25 mouse cellular contexts compared by ENCODE assay signal in the genomic region with DNA sequence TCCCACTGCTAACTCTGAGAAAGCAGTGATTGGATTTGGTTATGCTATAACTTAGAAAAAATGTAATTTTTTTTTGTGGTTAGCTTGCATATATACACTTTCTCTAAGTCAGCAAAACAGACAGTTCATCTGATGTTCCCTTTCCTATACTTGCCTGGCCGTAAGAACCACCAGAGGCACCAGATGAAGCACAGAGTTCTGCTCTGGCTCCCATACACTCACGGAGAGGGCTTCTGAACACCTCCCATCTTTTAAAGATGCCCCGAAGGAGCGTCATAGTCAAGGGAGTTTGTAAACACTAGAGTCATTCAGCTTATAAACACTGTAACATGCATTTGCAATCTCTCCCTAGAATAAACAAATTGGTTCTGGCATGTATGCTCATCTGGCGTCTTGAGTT. TPM values are rescaled to one million over a fixed set of nuclear protein-coding genes. Genes with fewer than 3 reads are reported as not detected.
A peak's percentile ranks its signal among the peaks of the same experiment; 100 is the strongest.
DNase-seq lines count a peak whose midpoint lies in the region; ATAC-seq and TF ChIP-seq lines count a peak whose summit lies in the region.
"Had no signal": no experiment of that assay in that cellular context is flagged by ENCODE, and none has a peak within 500 bp of the region (broad histone marks: within the 10 kb centered on the region; RNA-seq: fewer than 3 reads in every experiment).

No protein-coding gene starts in this region.

- no peak overlapping the region for H3K4me2 ChIP-seq in embryonic facial prominence, embryonic 12.5 days (replicated peaks)
- H3K4me2 ChIP-seq in lung, embryonic 14.5 days: no peak overlapping the region
- H3K4me2 ChIP-seq in lung, postnatal 0 days (replicated peaks; ENCODE audit: low read depth, low read length): no peak overlapping the region
- no peak overlapping the region for H3K4me2 ChIP-seq in embryonic facial prominence, embryonic 15.5 days (replicated peaks)
- H3K4me2 ChIP-seq: forebrain, embryonic 13.5 days; forebrain, embryonic 15.5 days had no signal

- H3K9ac ChIP-seq in embryonic facial prominence, embryonic 12.5 days: no peak overlapping the region
- no peak overlapping the region for H3K9ac ChIP-seq in lung, embryonic 14.5 days
- no peak overlapping the region for H3K9ac ChIP-seq in lung, postnatal 0 days (replicated peaks; ENCODE audit: low read depth)
- H3K9ac ChIP-seq in embryonic facial prominence, embryonic 15.5 days: no peak overlapping the region
- H3K9ac ChIP-seq: forebrain, embryonic 13.5 days; forebrain, embryonic 15.5 days had no signal

- DNase-seq in embryonic facial prominence, embryonic 10.5 days (ENCODE audit: low spot score): no peak
- peak; percentile 44 for DNase-seq in lung, embryonic 14.5 days
- DNase-seq in lung, postnatal 4 days: no peak
- DNase-seq in lung, postnatal 0 days (ENCODE audit: low spot score): peak; percentile 8
- DNase-seq in lung, postnatal 25 days (ENCODE audit: low spot score): no peak
- DNase-seq in urinary bladder, postnatal 14 days (ENCODE audit: low spot score): no peak
- DNase-seq: adrenal gland, adult 8-10 months; adrenal gland, postnatal 14 days; adrenal gland, postnatal 36 days; B cell, adult 2 months; cerebellum, adult 11-12 months; cerebellum, adult 2 months; cerebellum, adult 9-10 months; cerebellum, postnatal 14 days; cerebellum, postnatal 36 days; embryo, embryonic 11 days had no signal

- ATAC-seq in embryonic facial prominence, embryonic 12.5 days (ENCODE audit: insufficient number of reproducible peaks, insufficient read depth, low FRiP score, low TSS enrichment): 0 out of 2 replicates have a peak, but pooled peaks have one; percentile 52
- no peak for ATAC-seq in lung, embryonic 14.5 days (ENCODE audit: insufficient read depth)
- ATAC-seq in lung, postnatal 0 days: no peak
- ATAC-seq in embryonic facial prominence, embryonic 15.5 days (ENCODE audit: insufficient number of reproducible peaks, low FRiP score, low TSS enrichment, low read depth): 0 out of 2 replicates have a peak, but pooled peaks have one; percentile 78
- ATAC-seq: activated CD4-positive, CD25-positive, alpha-beta regulatory T cell, adult 4 months; CD4-positive, CD25-positive, alpha-beta regulatory T cell, adult 4 months; forebrain, embryonic 13.5 days; forebrain, embryonic 15.5 days; Patski had no signal

- no peaks in the 10 kb centered on the region for H3K9me3 ChIP-seq in embryonic facial prominence, embryonic 12.5 days
- H3K9me3 ChIP-seq in embryonic facial prominence, embryonic 10.5 days: no peaks in the 10 kb centered on the region
- no peaks in the 10 kb centered on the region for H3K9me3 ChIP-seq in lung, embryonic 14.5 days (ENCODE audit: low read depth, low read length)
- H3K9me3 ChIP-seq in lung, postnatal 0 days (ENCODE audit: low read length): no peaks in the 10 kb centered on the region
- H3K9me3 ChIP-seq in embryonic facial prominence, embryonic 15.5 days (replicated peaks): no peaks in the 10 kb centered on the region
- H3K9me3 ChIP-seq: forebrain, embryonic 13.5 days; forebrain, embryonic 15.5 days; G1E had no signal

- no peak for TF ChIP-seq EP300 in lung, postnatal 0 days (IDR thresholded peaks at IDR 0.05)

- no peak for TF ChIP-seq CTCF in lung, embryonic 14.5 days (IDR thresholded peaks at IDR 0.05; ENCODE audit: low read depth)
- no peak for TF ChIP-seq CTCF in lung, postnatal 0 days (IDR thresholded peaks at IDR 0.05)

- H3K4me3 ChIP-seq in embryonic facial prominence, embryonic 12.5 days: no peak overlapping the region
- H3K4me3 ChIP-seq in embryonic facial prominence, embryonic 10.5 days: no peak overlapping the region
- H3K4me3 ChIP-seq in lung, embryonic 14.5 days (ENCODE audit: low read depth, low read length): no peak overlapping the region
- no peak overlapping the region for H3K4me3 ChIP-seq in lung, postnatal 0 days (ENCODE audit: low read depth, low read length)
- H3K4me3 ChIP-seq in embryonic facial prominence, embryonic 15.5 days (replicated peaks): no peak overlapping the region
- H3K4me3 ChIP-seq: forebrain, embryonic 13.5 days; forebrain, embryonic 15.5 days had no signal

- no peaks in the 10 kb centered on the region for H3K4me1 ChIP-seq in embryonic facial prominence, embryonic 12.5 days
- H3K4me1 ChIP-seq in embryonic facial prominence, embryonic 10.5 days: no peaks in the 10 kb centered on the region
- H3K4me1 ChIP-seq in lung, embryonic 14.5 days (ENCODE audit: insufficient read depth): no peaks in the 10 kb centered on the region
- H3K4me1 ChIP-seq in lung, postnatal 0 days (ENCODE audit: insufficient read depth, low read depth, low read length): no peaks in the 10 kb centered on the region
- H3K4me1 ChIP-seq in embryonic facial prominence, embryonic 15.5 days: no peaks in the 10 kb centered on the region
- H3K4me1 ChIP-seq: forebrain, embryonic 13.5 days; forebrain, embryonic 15.5 days had no signal

- H3K27me3 ChIP-seq in embryonic facial prominence, embryonic 12.5 days: no peaks in the 10 kb centered on the region
- no peaks in the 10 kb centered on the region for H3K27me3 ChIP-seq in embryonic facial prominence, embryonic 10.5 days (replicated peaks; ENCODE audit: low read depth, poor library complexity, severe bottlenecking)
- H3K27me3 ChIP-seq in lung, embryonic 14.5 days (ENCODE audit: insufficient read depth, low read length): no peaks in the 10 kb centered on the region
- H3K27me3 ChIP-seq in lung, postnatal 0 days (replicated peaks; ENCODE audit: insufficient read depth, low read length): no peaks in the 10 kb centered on the region
- H3K27me3 ChIP-seq in embryonic facial prominence, embryonic 15.5 days: no peaks in the 10 kb centered on the region
- H3K27me3 ChIP-seq: CH12.LX; forebrain, embryonic 13.5 days; forebrain, embryonic 15.5 days; Patski had no signal

- WGBS in embryonic facial prominence, embryonic 12.5 days: 65% methylated on average over 5 of the region's 5 CpGs
- WGBS in embryonic facial prominence, embryonic 10.5 days: 77% methylated on average over 5 of the region's 5 CpGs
- 43% methylated on average over 5 of the region's 5 CpGs for WGBS in lung, embryonic 14.5 days
- 42% methylated on average over 5 of the region's 5 CpGs for WGBS in lung, postnatal 0 days
- 42% methylated on average over 5 of the region's 5 CpGs for WGBS in embryonic facial prominence, embryonic 15.5 days

- no peaks in the 10 kb centered on the region for H3K36me3 ChIP-seq in embryonic facial prominence, embryonic 12.5 days
- H3K36me3 ChIP-seq in embryonic facial prominence, embryonic 10.5 days (replicated peaks): no peaks in the 10 kb centered on the region
- no peaks in the 10 kb centered on the region for H3K36me3 ChIP-seq in lung, embryonic 14.5 days (ENCODE audit: insufficient read depth)
- no peaks in the 10 kb centered on the region for H3K36me3 ChIP-seq in lung, postnatal 0 days (ENCODE audit: insufficient read depth, low read length)
- H3K36me3 ChIP-seq in embryonic facial prominence, embryonic 15.5 days: no peaks in the 10 kb centered on the region
- H3K36me3 ChIP-seq: forebrain, embryonic 15.5 days; G1E had no signal

- H3K27ac ChIP-seq in embryonic facial prominence, embryonic 12.5 days: no peak overlapping the region
- H3K27ac ChIP-seq in embryonic facial prominence, embryonic 10.5 days (replicated peaks): no peak overlapping the region
- H3K27ac ChIP-seq in lung, embryonic 14.5 days (ENCODE audit: low read depth): no peak overlapping the region
- H3K27ac ChIP-seq in lung, postnatal 0 days (ENCODE audit: low read length): no peak overlapping the region
- H3K27ac ChIP-seq in embryonic facial prominence, embryonic 15.5 days (replicated peaks): no peak overlapping the region
- H3K27ac ChIP-seq: forebrain, embryonic 13.5 days; forebrain, embryonic 15.5 days had no signal

RNA-seq across cellular contexts. Expression of gene Stard3nl, which starts 32.5 kb away (rescaled TPM):
- 116 and 127 TPM in 2 replicates for polyA plus RNA-seq in embryonic facial prominence, embryonic 12.5 days (2016; fragmentation: Nextera tagmentation; extraction: Ambion mirVana)
- 102 and 104 TPM in 2 replicates for polyA plus RNA-seq in embryonic facial prominence, embryonic 10.5 days (2016; fragmentation: Nextera tagmentation; extraction: Ambion mirVana)
- polyA plus RNA-seq in lung, embryonic 14.5 days (2014; fragmentation: Nextera tagmentation; extraction: Ambion mirVana): 93.6 and 102 TPM in 2 replicates
- 151 and 159 TPM in 2 replicates for polyA plus RNA-seq in lung, postnatal 0 days (2015; fragmentation: Nextera tagmentation; extraction: Ambion mirVana)
- 88.8 and 89.6 TPM in 2 replicates for polyA plus RNA-seq in embryonic facial prominence, embryonic 15.5 days (2015; fragmentation: Nextera tagmentation; extraction: Ambion mirVana)

Comparison
In these comparisons a context has a peak if more than half of its experiments do, and no peak if none do; other contexts are left out.
1. DNase-seq: peak in lung, embryonic 14.5 days (single experiment) and lung, postnatal 0 days (single experiment); none in embryonic facial prominence, embryonic 10.5 days (single experiment), lung, postnatal 4 days (0 of 2), lung, postnatal 25 days (single experiment) and urinary bladder, postnatal 14 days (single experiment).
2. ATAC-seq: peak in embryonic facial prominence, embryonic 12.5 days (single experiment) and embryonic facial prominence, embryonic 15.5 days (single experiment); none in lung, embryonic 14.5 days (single experiment) and lung, postnatal 0 days (single experiment).